Mouse (Mus musculus) naive thymus-derived CD4-positive, alpha-beta T cell, adult 5 months (primary cell): ENCODE measurements around the gene Vmn2r114. TPM values are rescaled to one million over a fixed set of nuclear protein-coding genes. Genes with fewer than 3 reads are reported as not detected.

ENCODE experiments used
- polyA plus RNA-seq: library from polyadenylated mRNA; unstranded; fragments of 100-300 nt; shearing (Covaris generic); gene quantifications from one replicate; pipeline ENCODE4 v1.2.1, GENCODE M21; 2017

Gene Vmn2r114
- 0.12 TPM for polyA plus RNA-seq

GRCm38 (mm10) chr17:23312437-23312836 lies at the start of gene Vmn2r114:
TSS of gene Vmn2r114 (minus strand) at chr17:23312537.

GRCm38 (mm10) chr17:23343441-23343840 lies 31.1 kb upstream of the Vmn2r114 start, which contains the start of gene Vmn2r115:
TSS of gene Vmn2r115 (plus strand) at chr17:23343741.

Other genes starting within 250 kb of the Vmn2r114 start
- 4.8 TPM for gene Zfp40, start 119.3 kb downstream of the Vmn2r114 start, polyA plus RNA-seq
- gene Vmn2r115, start 31.2 kb upstream of the Vmn2r114 start, polyA plus RNA-seq = 0.11 TPM
- gene Vmn2r116, start 72.1 kb upstream of the Vmn2r114 start, polyA plus RNA-seq = not detected
- gene Vmn2r117, start 167.2 kb upstream of the Vmn2r114 start, polyA plus RNA-seq = not detected